Mouse (Mus musculus) CD4-positive helper T cell, adult 2 months (primary cell): ENCODE data around the gene Rimklb.
"Not testable (repeated sequence)": the region's sequence is repeated elsewhere in the genome, so short reads cannot be mapped to it uniquely, and the experiment has no call there.

Experiments used
- DNase-seq: peaks from one replicate; pipeline ENCODE4 v3.0.0-alpha.2; 2012; ENCODE audit warnings: low read depth, missing footprints, low spot score

Gene Rimklb

DNA sequence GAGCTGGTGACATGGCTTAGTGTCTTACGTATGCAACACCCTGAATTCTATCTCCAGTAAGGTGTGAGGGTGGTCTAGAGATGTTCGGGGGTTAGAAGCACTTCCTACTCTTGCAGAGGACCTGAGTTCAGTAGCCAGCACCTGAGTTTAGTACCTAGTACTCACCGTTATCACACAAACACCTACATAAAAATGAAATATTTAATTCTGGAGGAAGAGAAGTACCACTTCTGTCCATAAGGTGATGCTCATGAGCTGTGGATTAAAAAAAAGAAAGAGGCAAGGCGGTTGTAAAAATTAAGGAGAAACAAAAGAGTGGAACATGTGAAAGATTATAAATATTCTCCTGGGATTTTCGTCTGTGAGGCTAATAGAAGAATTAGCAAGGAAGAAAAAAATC, 2.1 kb downstream of the Rimklb start:
- DNase-seq: peak; percentile 15

DNA sequence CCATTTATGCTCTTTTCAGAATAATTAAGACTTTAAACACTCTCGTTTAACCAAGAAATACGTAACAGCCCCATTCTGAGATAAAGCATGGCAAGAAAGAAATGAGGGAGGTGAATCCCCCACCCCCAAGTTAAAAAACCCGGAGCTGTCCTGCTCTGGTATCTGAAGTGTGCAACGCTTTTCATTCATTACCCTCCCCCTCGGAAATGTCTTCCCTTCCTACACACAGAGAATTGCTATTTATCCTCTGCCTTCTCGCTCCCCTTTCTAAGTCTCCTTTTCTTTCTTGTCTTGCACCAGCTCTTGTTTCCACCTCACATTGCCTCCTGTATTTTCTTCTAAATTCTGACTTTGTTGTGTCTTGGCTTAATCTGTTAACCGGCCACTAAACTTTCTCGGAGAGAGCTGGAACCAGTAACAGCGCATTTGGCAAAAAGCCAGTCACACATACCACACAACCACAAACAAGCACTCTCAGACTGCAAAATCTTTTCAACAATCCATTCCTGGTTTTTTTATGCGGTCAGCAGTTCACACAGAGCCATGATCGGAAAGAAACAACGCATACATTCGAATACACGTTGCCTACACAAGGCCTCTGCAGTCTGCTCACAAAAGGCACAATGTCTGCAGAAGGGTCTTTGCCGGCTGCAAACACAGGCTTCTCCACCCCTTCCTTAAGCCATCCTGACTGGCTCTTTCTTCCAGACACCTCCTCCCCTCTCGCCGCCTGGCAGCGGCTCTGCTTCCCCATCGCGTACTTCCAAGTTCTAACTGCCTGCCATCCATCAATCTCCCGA, 3.3 kb downstream of the Rimklb start:
- DNase-seq: peak; percentile 18

DNA sequence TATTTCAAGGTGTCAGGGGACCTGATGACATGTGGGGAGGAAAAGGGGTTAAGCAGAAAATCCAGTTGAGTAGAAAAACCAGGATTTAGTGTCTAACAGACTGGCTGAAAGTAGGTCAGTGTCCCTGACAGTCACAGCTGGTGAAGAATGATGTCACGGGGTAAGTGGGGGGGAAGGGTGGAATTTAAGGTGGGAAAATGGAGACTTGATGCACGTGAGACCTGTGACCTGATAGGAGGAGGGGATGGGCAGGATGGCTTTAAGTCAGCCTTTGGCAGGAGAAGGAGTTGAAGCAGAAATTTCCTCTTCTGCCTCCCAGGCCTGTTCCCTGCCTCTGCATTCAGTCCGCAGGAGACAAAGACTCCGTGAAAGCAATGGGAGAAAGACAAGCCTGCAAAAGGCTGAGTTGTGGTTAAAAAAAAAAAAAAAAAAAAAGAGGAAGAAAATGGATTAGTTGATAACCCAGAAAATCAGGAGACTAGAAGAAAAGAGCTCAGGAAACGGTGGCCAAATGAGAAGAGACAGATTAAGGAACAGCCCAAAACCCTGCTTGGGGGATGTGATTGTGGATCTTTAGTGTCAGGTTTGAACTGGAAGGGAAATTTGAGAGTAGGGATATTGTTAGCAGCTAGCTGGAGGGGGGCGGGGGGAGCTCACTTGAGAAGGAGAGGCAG, 4.6 kb downstream of the Rimklb start:
- DNase-seq: no peak

DNA sequence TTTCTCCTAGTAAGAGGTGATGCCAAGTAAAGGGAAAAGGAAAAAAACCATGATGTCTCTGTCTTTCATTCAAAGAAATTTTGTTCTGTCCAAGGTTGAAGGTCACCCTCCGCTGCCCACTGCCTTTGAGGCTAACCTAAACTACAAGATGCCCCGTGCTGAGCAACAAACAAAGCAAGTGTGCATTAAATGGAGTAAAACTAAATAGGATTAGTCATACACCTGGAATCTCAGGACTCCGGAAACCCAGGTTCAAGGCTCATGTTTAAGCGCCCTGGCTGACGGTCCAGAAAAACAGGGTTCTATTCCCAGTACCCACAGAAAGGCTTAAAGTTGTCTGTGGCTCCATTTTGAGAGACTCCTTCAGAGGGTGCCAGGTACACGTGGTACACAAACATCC, 6.1 kb downstream of the Rimklb start:
- no peak for DNase-seq

DNA sequence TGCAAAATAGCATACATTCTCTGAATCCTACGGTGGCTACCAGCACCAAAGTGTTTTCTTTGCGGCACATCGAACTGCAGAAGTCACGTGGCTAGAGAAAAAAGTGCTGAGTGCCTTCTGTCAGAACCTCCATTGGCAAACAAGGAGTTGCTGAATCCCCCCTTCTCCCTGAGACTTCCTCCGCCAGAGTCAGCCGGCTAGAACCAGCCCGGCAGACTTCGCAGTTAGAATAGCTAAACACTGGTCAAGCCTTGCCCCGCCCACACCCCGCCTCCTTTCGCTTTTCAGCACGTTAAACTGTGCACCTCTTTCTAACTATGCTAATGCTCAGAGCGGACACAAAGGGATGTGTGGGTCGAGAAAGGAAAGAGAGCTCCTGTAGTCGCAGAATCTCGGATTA, 7.0 kb downstream of the Rimklb start:
- DNase-seq: peak; percentile 44

DNA sequence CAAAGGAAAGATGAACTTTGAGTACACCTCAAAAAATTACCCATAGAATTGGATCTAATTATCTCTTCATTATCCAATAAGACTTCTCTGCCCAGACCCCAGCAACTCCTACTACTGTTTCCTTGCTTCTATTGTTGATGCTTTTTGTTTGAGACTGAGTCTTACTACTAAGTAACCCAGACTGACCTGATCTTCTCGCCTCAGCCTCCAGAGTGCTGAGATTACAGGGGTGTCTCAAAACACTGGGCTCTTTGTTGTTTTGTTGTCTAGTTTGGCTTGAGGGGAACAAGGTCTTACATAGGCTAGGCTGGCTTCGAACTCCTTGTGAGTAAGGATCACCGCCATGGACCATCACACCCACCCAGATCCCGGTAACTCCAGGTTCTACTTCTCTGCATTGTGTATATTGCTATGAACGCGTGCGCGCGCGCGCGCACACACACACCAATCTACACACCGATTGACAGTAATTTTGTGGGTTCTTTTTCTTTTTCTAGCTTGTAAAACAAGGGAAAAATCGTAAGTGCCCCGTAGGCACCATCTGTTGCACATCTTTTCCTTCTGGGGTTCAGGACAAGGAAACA, 7.5 kb downstream of the Rimklb start:
- no peak for DNase-seq

DNA sequence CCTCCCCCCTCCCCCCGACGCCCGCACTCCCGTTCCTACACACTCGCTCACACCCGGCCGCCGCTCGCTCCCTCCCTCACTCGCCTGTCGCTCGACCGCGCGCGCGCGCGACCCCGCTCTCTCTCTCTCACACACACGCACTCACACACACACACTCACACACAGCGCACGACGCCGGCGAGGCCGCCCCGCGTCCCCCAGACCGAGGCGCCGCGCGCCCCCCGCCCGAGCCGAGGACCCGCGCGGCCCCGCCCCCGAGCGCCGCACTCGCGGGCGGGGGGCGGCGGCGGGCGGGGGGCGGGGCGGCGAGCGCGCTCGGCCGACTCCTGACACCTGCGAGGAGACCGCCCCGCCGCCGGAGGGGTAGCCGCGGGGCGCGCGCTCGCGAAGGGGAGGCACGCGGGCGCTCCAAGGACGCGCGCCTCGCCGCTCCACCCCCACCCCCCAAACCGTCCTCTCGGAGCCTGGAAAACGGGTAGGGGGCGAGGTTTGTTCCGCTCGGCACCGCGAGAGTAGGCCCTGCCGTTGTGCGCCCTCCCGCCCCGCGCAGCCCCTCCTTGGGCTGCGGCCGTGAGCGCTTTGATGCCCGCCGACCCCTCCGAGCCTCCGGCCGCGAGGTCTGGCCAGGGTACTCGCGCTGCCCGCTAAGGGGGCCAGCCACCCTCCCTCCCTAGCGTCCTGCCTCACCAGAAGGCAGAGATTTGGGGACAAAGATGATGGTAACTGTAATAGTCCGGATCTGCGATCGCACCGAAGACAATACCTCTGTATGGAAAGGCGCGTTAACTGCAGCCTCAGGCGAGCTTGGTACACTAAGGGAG, 12.1 kb downstream of the Rimklb start:
- peak; percentile 40 for DNase-seq

DNA sequence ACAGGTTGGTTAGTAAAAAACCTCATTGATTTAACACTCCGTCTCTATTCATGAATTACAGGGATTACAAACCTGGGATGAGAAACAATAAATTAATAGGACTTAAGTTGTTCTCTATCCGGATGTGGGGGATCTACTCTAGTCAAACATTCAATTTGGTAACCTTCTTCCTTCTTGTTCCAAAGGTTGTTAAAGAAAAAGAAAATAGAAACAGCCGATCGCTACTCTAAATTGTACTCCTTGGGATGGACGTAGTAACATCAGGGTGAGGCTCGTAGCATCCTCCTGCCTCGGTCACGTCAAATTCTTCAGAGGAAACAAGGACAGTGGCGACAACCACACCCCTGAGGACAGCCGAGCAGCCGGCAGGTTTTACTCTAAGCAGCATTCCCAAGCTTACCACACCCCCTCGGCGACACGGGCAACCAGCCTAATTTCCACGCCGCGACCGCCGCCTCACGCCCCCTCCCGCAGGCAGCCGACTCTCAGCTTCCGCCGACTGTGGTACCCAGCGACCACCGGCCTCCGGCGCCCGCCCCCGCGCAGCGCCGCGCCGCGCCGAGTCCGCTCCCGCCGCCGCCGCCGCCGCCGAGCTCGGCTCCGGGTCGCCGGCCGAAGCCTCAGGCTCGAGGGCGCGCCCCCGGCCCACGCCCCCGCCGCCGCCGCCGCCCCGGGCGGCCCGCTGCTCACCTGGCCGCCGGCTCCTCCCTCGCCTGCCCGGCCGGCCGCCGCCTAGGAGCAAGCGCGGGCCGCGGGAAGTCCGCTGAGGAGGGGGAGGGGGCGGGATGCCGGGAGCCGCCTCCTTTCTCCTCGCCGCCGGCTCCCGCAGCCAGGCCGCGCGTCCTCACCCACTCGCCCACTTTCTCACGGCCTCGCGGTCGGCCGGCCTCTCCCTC, 12.9 kb downstream of the Rimklb start:
- DNase-seq: peak; percentile 24

DNA sequence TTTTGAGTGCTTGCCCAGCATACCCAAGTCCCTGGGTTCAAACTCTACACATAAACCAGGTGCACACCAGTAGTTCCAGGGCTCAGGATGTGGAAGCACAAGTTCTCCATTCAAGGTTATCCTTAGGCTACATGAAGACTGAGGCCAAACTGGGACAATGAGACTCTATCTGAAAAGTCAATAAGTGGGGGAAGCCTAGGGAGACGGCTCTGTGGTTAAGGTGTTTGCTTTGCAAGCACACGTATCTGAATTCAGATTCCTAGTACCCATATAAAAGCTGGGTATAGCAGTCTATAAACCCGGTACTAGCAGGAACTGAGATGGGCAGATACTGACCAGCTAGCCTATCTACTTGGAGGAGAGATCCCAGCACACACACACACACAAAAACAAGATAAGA, 20.5 kb downstream of the Rimklb start:
- no peak for DNase-seq

DNA sequence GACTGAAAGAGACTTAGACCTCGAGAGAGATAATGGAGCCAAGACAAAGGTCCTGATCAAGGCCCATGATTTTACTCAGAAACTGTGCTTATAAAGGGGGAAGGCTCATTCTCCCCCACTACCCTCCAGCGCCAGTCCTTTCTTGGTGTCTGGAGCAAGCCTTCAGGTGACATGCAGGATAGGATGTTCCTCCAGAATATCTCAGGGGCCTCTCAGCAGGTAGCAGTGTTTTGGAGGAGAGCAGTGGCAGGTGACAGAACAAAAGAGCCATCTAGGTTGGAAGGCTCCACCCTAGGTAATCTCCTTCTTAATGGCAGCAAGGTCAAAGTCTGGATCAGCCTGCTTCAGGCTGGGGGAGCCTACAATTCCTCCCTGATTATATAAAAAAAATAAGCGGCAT, 27.1 kb downstream of the Rimklb start:
- DNase-seq: not testable (repeated sequence)

DNA sequence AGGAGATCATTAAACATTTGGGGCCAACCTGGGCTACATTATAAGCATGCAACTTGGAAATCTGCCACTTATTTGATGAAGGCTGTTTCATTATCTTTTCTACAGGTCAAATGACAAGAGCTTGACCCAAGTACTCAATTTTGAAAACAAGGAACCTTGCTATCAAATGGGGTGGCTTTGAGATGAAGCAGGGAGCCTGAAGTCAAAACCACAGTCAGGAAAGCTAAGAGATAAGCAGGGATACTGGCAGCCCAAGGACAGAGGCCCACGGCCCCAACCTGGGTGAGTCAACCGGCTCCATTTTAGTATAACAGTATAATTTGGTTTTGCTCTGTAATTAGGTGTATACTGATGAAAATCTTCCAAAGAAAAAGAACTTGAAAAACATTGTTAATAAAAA, 28.3 kb downstream of the Rimklb start:
- no peak for DNase-seq

DNA sequence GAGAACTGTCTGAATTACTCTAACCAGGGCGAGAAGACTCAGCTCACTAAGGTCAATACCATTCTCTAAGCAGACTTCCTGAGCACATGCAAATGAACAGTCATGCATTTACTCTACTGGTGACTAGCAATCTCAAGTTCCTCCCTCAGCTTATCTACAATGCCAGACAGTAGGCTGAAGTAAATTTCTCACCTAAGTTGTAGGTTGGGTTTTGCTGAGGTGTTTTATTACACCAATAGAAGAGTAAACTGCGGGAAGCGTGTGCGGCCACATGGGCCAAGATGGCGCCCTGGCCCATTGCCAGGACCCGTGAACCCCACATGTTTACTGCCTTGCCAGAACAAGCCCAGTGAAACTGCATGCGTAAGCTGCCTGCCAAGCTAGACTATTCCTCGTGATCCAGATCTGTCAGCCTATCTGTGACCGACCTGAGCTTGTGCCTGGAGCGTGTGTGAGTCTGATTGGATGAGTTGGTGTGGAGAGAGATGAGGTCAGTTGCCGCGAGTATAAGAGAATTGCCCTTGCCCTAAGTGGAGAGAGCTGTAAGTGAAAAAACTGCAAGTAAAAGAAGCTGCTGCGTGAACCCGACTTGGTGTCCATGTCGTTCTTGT, 29.4 kb downstream of the Rimklb start:
- no peak for DNase-seq

DNA sequence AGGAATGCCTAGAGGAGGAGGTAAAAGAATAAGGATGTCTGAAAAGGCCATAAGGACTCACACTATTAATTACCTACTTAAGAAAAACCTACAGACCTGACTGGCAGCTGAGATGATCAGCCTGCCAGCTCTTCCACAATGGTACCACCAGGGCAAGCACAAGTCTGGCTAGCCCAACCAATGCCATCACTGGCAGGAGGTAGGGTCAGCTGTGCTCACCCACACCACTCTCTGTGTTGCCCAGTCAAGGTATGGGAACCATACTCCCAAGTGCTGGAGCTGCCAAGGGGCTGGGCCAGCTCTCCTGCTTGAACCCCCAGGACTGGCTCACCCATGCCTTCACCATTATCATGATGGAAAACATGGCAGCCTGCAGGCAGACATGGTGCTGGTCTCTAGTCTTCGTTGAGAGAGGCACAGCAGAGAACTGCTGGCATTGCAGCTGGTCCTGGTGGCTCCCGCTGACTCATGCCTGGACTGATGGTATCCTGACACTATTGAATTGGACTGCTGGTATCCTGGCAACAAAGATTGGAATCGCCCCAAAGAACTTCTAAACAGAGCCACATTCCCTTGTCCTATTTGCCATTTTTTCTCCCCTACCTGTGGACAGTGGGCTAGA, 32.4 kb downstream of the Rimklb start:
- no peak for DNase-seq

DNA sequence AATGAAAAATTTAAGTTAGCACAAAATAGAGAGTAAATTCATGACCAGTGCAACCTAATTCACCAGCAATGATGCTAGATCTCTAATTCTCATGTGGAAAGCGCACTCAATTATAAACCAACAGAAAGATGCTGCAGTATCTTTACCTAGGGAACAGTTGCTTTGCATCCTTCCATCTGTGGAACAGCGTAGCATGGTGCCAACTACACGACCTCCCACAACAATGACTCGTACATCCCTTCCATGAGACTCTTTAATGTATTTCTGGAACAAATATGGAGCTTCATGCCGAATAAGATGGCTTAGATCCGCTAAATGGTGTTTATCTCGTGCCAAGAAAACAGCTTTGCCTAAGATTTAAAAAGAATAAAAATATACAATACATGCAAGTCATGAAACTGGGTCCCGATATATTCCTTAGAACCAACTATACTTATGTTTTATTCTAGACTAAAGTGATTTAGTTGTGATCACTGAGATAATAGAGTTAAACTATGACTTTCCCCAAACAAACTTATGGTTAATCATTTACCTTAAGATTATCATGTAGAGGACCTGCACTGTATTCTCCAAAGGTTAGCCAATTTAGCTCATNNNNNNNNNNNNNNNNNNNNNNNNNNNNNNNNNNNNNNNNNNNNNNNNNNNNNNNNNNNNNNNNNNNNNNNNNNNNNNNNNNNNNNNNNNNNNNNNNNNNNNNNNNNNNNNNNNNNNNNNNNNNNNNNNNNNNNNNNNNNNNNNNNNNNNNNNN, 39.4 kb downstream of the Rimklb start:
- DNase-seq: no peak

DNA sequence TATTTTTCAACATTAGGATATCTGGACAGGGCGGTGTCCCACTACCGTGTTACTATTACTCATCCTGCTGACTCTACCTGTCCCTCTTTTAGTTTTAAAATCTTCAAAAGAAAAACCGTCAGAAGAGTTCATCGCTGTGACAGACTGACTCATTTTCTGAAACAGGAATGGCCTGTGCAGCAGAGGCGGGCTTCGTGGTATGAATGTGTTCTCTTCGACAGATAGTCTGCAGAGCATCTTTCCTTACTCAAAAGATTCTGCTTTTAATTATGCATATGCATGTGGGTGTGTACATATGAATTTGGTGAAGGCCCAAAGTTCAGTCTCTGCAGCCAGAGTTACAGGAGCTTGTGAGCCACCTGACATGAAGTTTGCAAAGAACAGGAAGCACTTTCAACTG, 50.7 kb downstream of the Rimklb start:
- peak; percentile 10 for DNase-seq

DNA sequence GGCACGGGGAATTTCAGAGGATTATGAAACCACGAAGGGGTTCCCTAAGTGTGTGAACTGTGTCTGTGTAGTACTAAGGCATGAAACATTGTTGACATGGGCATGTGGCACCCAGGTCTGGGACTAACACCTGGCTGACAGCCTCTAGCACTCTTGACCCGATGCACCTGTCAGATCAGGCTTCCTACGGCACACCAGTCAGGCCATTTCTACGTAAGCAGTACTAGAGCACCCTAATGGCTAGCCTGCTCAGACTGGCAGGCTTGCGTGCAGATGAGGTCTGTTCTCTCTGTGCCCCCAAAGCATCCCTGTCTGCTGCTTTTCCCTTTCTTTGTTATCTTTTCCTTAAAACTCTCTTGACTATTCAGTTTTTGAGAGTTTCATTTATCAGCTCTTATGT, 53.3 kb downstream of the Rimklb start:
- no peak for DNase-seq

DNA sequence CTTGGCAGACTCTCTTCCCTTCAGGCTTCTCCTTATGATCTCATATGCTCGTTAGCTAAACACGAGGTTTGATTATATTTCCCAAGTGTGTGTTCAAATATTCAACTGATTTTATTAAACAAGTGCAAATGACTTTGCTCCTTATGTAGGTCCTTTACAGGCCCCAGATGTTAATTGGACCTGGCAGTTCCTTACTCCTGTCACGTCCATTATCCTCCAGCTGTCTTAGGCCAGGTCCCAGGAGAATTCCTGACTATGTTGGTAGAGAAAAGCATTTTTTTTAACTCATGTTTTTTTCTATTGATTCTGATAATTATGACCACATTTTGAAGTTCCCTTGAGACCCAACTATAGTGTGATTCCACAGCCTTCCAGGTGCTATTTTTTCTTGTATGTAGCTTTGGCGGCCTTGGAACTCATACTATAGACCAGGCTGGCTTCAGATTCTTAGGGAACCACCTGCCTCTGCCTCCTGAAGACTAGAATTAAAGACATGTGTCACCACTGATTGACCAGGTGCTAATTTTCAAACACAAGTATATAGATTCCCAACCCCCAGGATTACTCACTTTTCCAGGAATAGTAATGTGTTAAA, 57.8 kb downstream of the Rimklb start:
- no peak for DNase-seq

DNA sequence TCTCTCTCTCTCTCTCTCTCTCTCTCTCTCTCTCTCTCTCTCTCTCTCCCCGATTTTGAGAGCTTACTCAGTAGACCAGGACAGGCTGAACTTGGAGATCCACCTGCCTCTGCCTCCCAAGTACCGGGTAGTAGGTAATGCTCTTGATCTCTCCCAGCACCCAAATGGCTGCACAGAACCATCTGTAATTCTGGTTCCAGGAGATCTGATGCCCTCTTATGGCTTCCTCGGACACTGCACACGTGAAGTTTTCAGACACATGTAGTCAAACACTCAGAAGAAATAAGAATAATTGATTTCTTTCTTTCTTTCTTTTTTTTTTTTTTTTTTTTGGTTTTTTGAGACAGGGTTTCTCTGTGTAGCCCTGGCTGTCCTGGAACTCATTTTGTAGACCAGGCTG, 59.3 kb downstream of the Rimklb start:
- no peak for DNase-seq

DNA sequence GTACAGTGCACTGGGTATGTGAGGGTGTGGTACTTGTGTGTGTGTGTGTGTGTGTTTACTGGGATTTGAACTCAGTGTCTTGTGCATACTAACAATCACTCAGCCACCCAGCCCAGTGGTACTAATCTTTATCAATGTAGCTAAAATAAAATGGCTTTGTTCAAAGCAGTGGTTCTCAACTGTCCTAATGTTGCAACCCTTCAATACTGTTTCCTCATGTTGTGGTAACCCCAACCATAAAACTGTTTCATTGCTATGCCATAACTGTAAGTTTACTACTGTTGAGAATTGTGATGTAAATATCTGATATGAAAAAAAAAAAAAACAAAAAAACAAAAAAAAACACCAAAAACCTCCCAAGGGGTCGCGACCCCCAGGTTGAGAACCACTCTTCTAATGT, 63.3 kb downstream of the Rimklb start:
- no peak for DNase-seq
